Mouse (Mus musculus): Measurements from ENCODE around the gene Gcnt1. TPM values are rescaled to one million over a fixed set of nuclear protein-coding genes. Genes with fewer than 3 reads are reported as not detected.

Gene Gcnt1
- 62.8 and 69.8 TPM in 2 replicates for polyA plus RNA-seq (2015; fragmentation: Nextera tagmentation; extraction: Ambion mirVana)

DNA sequence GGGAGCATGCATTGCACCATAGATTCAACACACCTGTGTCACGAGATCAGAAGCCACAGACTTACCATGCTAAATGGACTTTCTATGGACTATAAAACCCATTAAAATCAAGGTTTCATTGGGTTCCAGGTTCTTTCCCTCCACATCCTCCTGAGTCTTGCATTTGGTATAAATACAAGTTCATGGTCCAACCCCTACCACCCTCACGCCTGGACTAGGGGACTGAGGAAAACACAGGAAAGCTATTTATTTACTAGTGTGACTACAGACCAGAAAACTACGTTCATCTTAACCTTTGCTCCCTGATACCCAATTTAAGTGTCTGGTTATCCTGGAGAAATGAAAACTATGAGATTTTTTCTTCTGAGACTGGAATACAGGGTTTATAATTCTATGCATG lies at the start of gene Gcnt1:
Gcnt1 (minus strand) TSS at position 144 of the 400 bp plus-strand sequence.
- H3K4me1 ChIP-seq (replicated peaks; ENCODE audit: insufficient read depth, low read length), result no peaks in the 10 kb centered on the region
- no peak within 1 kb of the TSS for H3K4me3 ChIP-seq (replicated peaks; ENCODE audit: low read depth, low read length)
- DNase-seq (ENCODE audit: low spot score) (peak; percentile 16), ATAC-seq (replicated peaks; ENCODE audit: low FRiP score, low read depth) (peak; percentile 71)
- no peak for TF ChIP-seq CTCF (IDR thresholded peaks at IDR 0.05; ENCODE audit: low read depth)
- H3K27ac ChIP-seq, result peak within 1 kb of the TSS; percentile 36; the same call in 1 of the 2 replicates
- H3K4me2 ChIP-seq (ENCODE audit: low read length), result peak within 1 kb of the TSS; percentile 6; the same call in 1 of the 2 replicates
- H3K9me3 ChIP-seq (replicated peaks; ENCODE audit: low read length), result no peaks in the 10 kb centered on the region
- no peaks in the 10 kb centered on the region for H3K27me3 ChIP-seq (ENCODE audit: insufficient read depth, low read length)
- H3K9ac ChIP-seq (ENCODE audit: low read depth, low read length), result no peak within 1 kb of the TSS
- H3K36me3 ChIP-seq (ENCODE audit: insufficient read depth, low read length), result no peaks in the 10 kb centered on the region
- WGBS, result 71% methylated on average over 3 of the region's 3 CpGs

DNA sequence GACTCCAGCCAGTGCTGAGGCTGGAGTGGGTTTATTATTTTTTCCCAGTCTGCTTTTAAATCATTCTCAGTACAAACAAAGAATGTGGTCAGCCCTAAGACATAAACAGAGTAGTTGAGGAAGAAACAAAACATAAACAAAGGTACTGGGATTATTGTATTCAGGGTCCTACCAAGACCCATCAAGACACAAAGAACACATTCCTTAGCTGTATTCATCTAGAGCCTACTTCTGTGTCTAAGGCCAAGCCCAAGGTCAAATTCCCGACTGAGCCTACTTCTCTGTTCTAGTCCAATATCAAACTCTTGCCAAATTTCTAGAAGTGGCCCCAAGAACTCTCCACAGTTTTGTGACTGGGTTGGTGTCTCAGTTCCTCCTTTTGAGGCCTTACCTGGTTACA lies 45.2 kb upstream of the Gcnt1 start:
- H3K36me3 ChIP-seq (ENCODE audit: insufficient read depth, low read length), result no peaks in the 10 kb centered on the region
- WGBS, result 52% methylated on average over 1 of the region's 1 CpGs
- no peak for ATAC-seq (replicated peaks; ENCODE audit: low FRiP score, low read depth)

DNA sequence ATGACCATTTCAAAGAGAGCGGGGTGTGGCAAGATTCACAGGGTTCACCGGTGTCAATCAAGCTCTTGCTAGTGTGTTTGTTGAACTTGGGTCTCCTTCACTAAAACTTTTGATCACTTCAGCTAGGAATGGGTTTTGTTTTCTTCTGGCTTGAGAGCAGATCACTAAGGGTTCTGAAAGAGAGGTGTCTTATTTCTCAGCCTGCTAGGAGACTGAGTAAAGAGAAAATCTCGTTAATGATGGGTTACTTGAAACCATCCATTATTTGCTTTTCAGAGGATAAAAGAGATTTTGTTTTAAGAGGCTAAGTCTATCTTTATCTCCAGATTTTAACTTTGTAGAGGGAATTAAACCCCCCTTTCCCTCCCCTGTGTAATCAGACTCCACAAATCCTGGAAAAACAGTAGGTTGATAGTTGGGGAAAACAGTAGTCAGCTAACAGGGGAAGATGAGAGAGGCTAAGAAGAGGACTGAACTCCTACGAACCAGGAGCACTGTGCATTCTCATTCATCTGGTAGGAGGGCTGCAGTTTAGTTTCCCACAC lies 40.3 kb upstream of the Gcnt1 start:
- TF ChIP-seq CTCF (IDR thresholded peaks at IDR 0.05; ENCODE audit: low read depth), result no peak
- H3K4me1 ChIP-seq (replicated peaks; ENCODE audit: insufficient read depth, low read length), result no peaks in the 10 kb centered on the region
- no peak for ATAC-seq (replicated peaks; ENCODE audit: low FRiP score, low read depth)
- no peak overlapping the region for H3K4me2 ChIP-seq (ENCODE audit: low read length)
- DNase-seq (ENCODE audit: low spot score), result peak; percentile 46
- WGBS, result 22% methylated on average over 4 of the region's 4 CpGs
- H3K4me3 ChIP-seq (replicated peaks; ENCODE audit: low read depth, low read length), result no peak overlapping the region
- no peaks in the 10 kb centered on the region for H3K27me3 ChIP-seq (ENCODE audit: insufficient read depth, low read length)
- H3K36me3 ChIP-seq (ENCODE audit: insufficient read depth, low read length), result no peaks in the 10 kb centered on the region
- H3K9me3 ChIP-seq (replicated peaks; ENCODE audit: low read length), result no peaks in the 10 kb centered on the region
- no peak overlapping the region for H3K27ac ChIP-seq
- H3K9ac ChIP-seq (ENCODE audit: low read depth, low read length), result no peak overlapping the region

More for the DNA sequence above, 45.2 kb upstream of the Gcnt1 start:
- H3K9ac ChIP-seq (ENCODE audit: low read depth, low read length), result no peak overlapping the region
- H3K4me2 ChIP-seq (ENCODE audit: low read length), result no peak overlapping the region
- no peaks in the 10 kb centered on the region for H3K9me3 ChIP-seq (replicated peaks; ENCODE audit: low read length)
- H3K27me3 ChIP-seq (ENCODE audit: insufficient read depth, low read length), result no peaks in the 10 kb centered on the region
- H3K4me1 ChIP-seq (replicated peaks; ENCODE audit: insufficient read depth, low read length), result no peaks in the 10 kb centered on the region
- no peak for TF ChIP-seq CTCF (IDR thresholded peaks at IDR 0.05; ENCODE audit: low read depth)
- H3K27ac ChIP-seq, result no peak overlapping the region
- DNase-seq (ENCODE audit: low spot score), result no peak
- H3K4me3 ChIP-seq (replicated peaks; ENCODE audit: low read depth, low read length), result no peak overlapping the region

DNA sequence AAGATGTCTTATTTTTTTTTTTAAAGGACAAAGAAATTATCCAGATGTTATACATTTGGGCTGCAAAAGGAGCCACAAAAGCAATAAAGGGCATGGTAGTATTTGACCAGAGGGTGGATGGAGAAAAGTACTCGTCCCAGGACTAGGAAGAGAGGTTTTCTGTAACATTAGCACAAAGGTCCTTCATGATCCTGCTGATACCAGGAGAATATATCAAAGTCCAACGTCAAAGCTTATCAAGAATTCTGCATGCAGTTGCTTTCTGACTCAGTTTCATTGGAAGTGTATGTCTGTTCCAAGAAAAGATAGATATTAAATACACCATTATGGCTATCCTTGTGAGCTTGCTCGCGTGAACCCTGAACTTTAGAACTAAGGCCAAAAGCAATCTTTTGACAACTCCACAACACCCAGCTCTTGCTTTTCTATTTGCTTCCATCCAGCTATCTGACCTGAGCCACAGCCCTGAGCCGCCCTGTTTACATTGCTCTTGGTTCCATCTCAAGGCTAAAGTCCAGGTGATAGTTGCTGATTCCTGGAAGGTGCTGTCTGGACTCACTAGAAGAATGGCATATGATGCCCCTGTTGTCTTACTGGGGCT lies 37.9 kb upstream of the Gcnt1 start:
- no peak for TF ChIP-seq CTCF (IDR thresholded peaks at IDR 0.05; ENCODE audit: low read depth)
- no peaks in the 10 kb centered on the region for H3K27me3 ChIP-seq (ENCODE audit: insufficient read depth, low read length)
- no peak overlapping the region for H3K27ac ChIP-seq
- H3K4me3 ChIP-seq (replicated peaks; ENCODE audit: low read depth, low read length), result no peak overlapping the region
- H3K9ac ChIP-seq (ENCODE audit: low read depth, low read length), result no peak overlapping the region
- no peaks in the 10 kb centered on the region for H3K4me1 ChIP-seq (replicated peaks; ENCODE audit: insufficient read depth, low read length)
- no peaks in the 10 kb centered on the region for H3K9me3 ChIP-seq (replicated peaks; ENCODE audit: low read length)
- DNase-seq (ENCODE audit: low spot score), result no peak
- no peak overlapping the region for H3K4me2 ChIP-seq (ENCODE audit: low read length)
- WGBS, result 88% methylated on average over 5 of the region's 5 CpGs
- ATAC-seq (replicated peaks; ENCODE audit: low FRiP score, low read depth), result no peak
- no peaks in the 10 kb centered on the region for H3K36me3 ChIP-seq (ENCODE audit: insufficient read depth, low read length)

DNA sequence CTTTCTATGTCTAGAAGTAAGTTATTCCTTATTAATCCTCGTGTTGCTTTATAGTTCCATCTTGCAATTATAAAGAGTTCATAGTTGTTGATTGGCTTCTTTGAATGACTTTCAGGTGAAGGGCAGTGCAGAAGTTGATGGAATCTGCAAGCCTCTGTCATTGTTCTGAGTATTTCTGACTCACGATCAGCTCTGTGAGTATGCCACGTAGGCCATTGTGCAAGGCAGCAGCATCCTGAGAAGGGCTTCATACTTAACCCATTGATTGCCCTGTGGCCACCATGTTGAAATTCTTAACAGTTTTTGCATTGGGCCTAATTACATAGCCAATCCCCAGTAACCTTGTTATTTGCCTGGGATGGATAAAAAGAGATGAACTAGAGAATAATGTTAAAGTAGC lies 36.7 kb upstream of the Gcnt1 start:
- Histone ChIP-seq H3K4me2 (ENCODE audit: low read length) (no peak overlapping the region), H3K4me1 (replicated peaks; ENCODE audit: insufficient read depth, low read length) (no peaks in the 10 kb centered on the region), H3K27me3 (ENCODE audit: insufficient read depth, low read length) (no peaks in the 10 kb centered on the region), H3K27ac (no peak overlapping the region), H3K4me3 (replicated peaks; ENCODE audit: low read depth, low read length) (no peak overlapping the region), H3K9me3 (replicated peaks; ENCODE audit: low read length) (no peaks in the 10 kb centered on the region), H3K36me3 (ENCODE audit: insufficient read depth, low read length) (no peaks in the 10 kb centered on the region), H3K9ac (ENCODE audit: low read depth, low read length) (no peak overlapping the region)
- DNase-seq (ENCODE audit: low spot score) (no peak), ATAC-seq (replicated peaks; ENCODE audit: low FRiP score, low read depth) (no peak)
- no peak for TF ChIP-seq CTCF (IDR thresholded peaks at IDR 0.05; ENCODE audit: low read depth)
- WGBS, result 63% methylated on average over 3 of the region's 3 CpGs

DNA sequence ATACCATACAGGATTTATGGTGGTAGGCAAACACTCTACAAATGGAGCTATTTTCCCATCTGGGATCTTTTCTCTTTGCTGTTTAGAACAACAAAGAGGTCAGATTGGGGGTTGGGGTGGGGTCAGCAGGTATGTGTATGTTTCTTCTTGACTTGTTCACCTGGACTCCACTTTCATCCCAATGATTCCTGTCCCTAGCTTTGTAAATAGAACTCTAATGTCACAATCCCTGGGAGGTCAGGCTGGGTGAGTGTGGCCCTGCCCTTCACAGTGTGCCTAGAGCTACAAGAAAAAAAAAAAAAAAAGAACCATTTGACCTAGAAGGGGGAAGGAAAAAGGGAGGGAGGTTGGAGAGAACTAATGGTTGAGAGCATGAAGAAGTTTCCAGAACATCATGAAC lies 35.9 kb upstream of the Gcnt1 start:
- no peak for DNase-seq (ENCODE audit: low spot score)
- TF ChIP-seq CTCF (IDR thresholded peaks at IDR 0.05; ENCODE audit: low read depth), result no peak
- Histone ChIP-seq H3K4me1 (replicated peaks; ENCODE audit: insufficient read depth, low read length) (no peaks in the 10 kb centered on the region), H3K27ac (no peak overlapping the region), H3K9me3 (replicated peaks; ENCODE audit: low read length) (no peaks in the 10 kb centered on the region), H3K4me3 (replicated peaks; ENCODE audit: low read depth, low read length) (no peak overlapping the region), H3K27me3 (ENCODE audit: insufficient read depth, low read length) (no peaks in the 10 kb centered on the region), H3K9ac (ENCODE audit: low read depth, low read length) (no peak overlapping the region), H3K36me3 (ENCODE audit: insufficient read depth, low read length) (no peaks in the 10 kb centered on the region), H3K4me2 (ENCODE audit: low read length) (no peak overlapping the region)
- no peak for ATAC-seq (replicated peaks; ENCODE audit: low FRiP score, low read depth)
